Mouse (Mus musculus) E14TG2a.4 (cell line): ENCODE results near the gene Trp53bp2.

Source experiments
- CTCF ChIP-seq: conservative IDR thresholded peaks from 2 replicates; pipeline ENCODE4 v1.5.1; 2014; ENCODE audit warnings: low read length
- NANOG ChIP-seq: IDR thresholded peaks from 2 replicates; pipeline ENCODE4 v1.6.1; 2014; ENCODE audit warnings: borderline replicate concordance, low read length, mixed read lengths
- POU5F1 ChIP-seq: IDR thresholded peaks from 2 replicates; pipeline ENCODE4 v1.6.1; 2014; ENCODE audit warnings: low read length, borderline replicate concordance

- TF ChIP-seq CTCF, result no peak
- no peak for TF ChIP-seq NANOG
- no peak for TF ChIP-seq POU5F1
These were observed 95.3 kb downstream of the Trp53bp2 start for GRCm38 (mm10) chr1:182504223-182504622.
